Mouse (Mus musculus): Measurements from ENCODE around the gene Il1rl2. TPM values are rescaled to one million over a fixed set of nuclear protein-coding genes. Genes with fewer than 3 reads are reported as not detected.
A peak's percentile ranks its signal among the peaks of the same experiment; 100 is the strongest.

Gene Il1rl2
- polyA plus RNA-seq, 1 experiment, result 0.39 TPM

- Histone ChIP-seq H3K4me1 (ENCODE audit: control insufficient read depth, insufficient read depth, low read length) (no peaks in the 10 kb centered on the region), H3K4me3 (replicated peaks; ENCODE audit: insufficient read depth, low read depth, low read length) (no peak overlapping the region), H3K27me3 (ENCODE audit: control insufficient read depth, insufficient read depth, low read length) (no peaks in the 10 kb centered on the region), H3K27ac (ENCODE audit: insufficient read depth, low read length) (no peak overlapping the region)
- 55% methylated on average over 3 of the region's 3 CpGs for WGBS
- no peak for DNase-seq
- no peak for TF ChIP-seq POLR2A (IDR thresholded peaks at IDR 0.05; ENCODE audit: borderline replicate concordance, insufficient read depth, low read length)
- TF ChIP-seq CTCF (IDR thresholded peaks at IDR 0.05; ENCODE audit: borderline replicate concordance, insufficient read depth, low read depth, low read length), result no peak
These were observed 13.3 kb upstream of the Il1rl2 start for GRCm38 (mm10) chr1:40311123-40311522.

- no peak for DNase-seq
- 95% methylated on average over 2 of the region's 2 CpGs for WGBS
- no peak overlapping the region for H3K4me3 ChIP-seq (replicated peaks; ENCODE audit: insufficient read depth, low read depth, low read length)
- no peak overlapping the region for H3K27ac ChIP-seq (ENCODE audit: insufficient read depth, low read length)
- TF ChIP-seq CTCF (IDR thresholded peaks at IDR 0.05; ENCODE audit: borderline replicate concordance, insufficient read depth, low read depth, low read length) (no peak), POLR2A (IDR thresholded peaks at IDR 0.05; ENCODE audit: borderline replicate concordance, insufficient read depth, low read length) (no peak)
- H3K4me1 ChIP-seq (ENCODE audit: control insufficient read depth, insufficient read depth, low read length), result no peaks in the 10 kb centered on the region
- no peaks in the 10 kb centered on the region for H3K27me3 ChIP-seq (ENCODE audit: control insufficient read depth, insufficient read depth, low read length)
These were observed 12.8 kb upstream of the Il1rl2 start for GRCm38 (mm10) chr1:40311625-40312024.

DNA sequence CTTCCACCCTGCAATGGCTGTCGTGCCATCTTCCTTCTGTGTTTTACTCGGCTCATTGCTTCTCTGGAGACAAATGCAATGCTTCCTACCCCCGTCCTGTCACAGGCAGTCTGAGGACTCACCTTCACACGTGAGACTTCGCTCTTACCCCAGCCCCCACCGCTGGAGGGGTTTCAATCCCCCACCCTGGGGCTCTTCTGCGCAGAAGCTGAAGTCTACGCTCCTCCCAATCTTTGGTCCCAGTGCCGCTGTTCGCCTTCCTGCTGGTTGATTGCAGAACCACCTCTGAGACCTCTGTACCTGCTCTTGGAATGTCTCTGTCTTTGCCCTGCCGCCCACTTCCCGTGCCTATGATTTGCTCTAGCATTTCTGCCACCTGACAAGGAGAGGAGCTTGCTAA is 10.4 kb upstream of the Il1rl2 start:
- TF ChIP-seq POLR2A (IDR thresholded peaks at IDR 0.05; ENCODE audit: borderline replicate concordance, insufficient read depth, low read length) (no peak), CTCF (IDR thresholded peaks at IDR 0.05; ENCODE audit: borderline replicate concordance, insufficient read depth, low read depth, low read length) (no peak)
- no peak overlapping the region for H3K4me3 ChIP-seq (replicated peaks; ENCODE audit: insufficient read depth, low read depth, low read length)
- no peak overlapping the region for H3K27ac ChIP-seq (ENCODE audit: insufficient read depth, low read length)
- no peak for DNase-seq
- H3K4me1 ChIP-seq (ENCODE audit: control insufficient read depth, insufficient read depth, low read length), result no peaks in the 10 kb centered on the region
- WGBS, result 80% methylated on average over 12 of the region's 12 CpGs
- H3K27me3 ChIP-seq (ENCODE audit: control insufficient read depth, insufficient read depth, low read length), result no peaks in the 10 kb centered on the region

- Histone ChIP-seq H3K27ac (ENCODE audit: insufficient read depth, low read length) (no peak overlapping the region), H3K27me3 (ENCODE audit: control insufficient read depth, insufficient read depth, low read length) (no peaks in the 10 kb centered on the region), H3K4me3 (replicated peaks; ENCODE audit: insufficient read depth, low read depth, low read length) (no peak overlapping the region), H3K4me1 (ENCODE audit: control insufficient read depth, insufficient read depth, low read length) (no peaks in the 10 kb centered on the region)
- TF ChIP-seq POLR2A (IDR thresholded peaks at IDR 0.05; ENCODE audit: borderline replicate concordance, insufficient read depth, low read length) (no peak), CTCF (IDR thresholded peaks at IDR 0.05; ENCODE audit: borderline replicate concordance, insufficient read depth, low read depth, low read length) (no peak)
- 86% methylated on average over 8 of the region's 8 CpGs for WGBS
- DNase-seq, result no peak
These were observed 6.8 kb upstream of the Il1rl2 start for GRCm38 (mm10) chr1:40317657-40318056.

GRCm38 (mm10) chr1:40321824-40322223 is 2.6 kb upstream of the Il1rl2 start:
- H3K4me3 ChIP-seq (replicated peaks; ENCODE audit: insufficient read depth, low read depth, low read length), result no peak overlapping the region
- H3K27ac ChIP-seq (ENCODE audit: insufficient read depth, low read length), result no peak overlapping the region
- DNase-seq, result no peak
- TF ChIP-seq POLR2A (IDR thresholded peaks at IDR 0.05; ENCODE audit: borderline replicate concordance, insufficient read depth, low read length), result no peak
- TF ChIP-seq CTCF (IDR thresholded peaks at IDR 0.05; ENCODE audit: borderline replicate concordance, insufficient read depth, low read depth, low read length), result no peak
- no peaks in the 10 kb centered on the region; the same call in 1 of the 2 replicates for H3K4me1 ChIP-seq (ENCODE audit: control insufficient read depth, insufficient read depth, low read length)
- WGBS, result 87% methylated on average over 6 of the region's 6 CpGs
- peaks cover 1% of the 10 kb centered on the region; the same call in 1 of the 2 replicates for H3K27me3 ChIP-seq (ENCODE audit: control insufficient read depth, insufficient read depth, low read length)

DNA sequence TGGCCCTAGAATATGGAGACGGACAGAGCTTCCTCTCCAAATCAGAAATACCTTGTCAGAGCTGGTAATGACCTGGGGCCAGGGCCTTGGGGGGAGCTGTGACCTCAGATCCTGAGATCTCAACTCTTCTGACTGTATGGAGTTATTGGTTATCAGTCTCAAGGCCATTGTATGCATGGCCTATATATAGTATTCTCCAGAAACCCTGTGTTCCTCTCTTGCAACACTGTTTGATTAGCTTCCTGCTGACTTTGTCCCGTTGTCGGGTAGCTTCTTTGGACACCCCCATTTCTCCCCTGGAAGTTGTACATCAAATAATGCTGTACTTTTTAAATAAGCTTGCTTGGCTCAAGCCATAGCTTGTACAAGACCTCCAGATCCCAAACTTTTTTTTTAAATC is 1.9 kb upstream of the Il1rl2 start:
- DNase-seq, result no peak
- no peak overlapping the region for H3K4me3 ChIP-seq (replicated peaks; ENCODE audit: insufficient read depth, low read depth, low read length)
- 92% methylated on average over 3 of the region's 3 CpGs for WGBS
- H3K27ac ChIP-seq (ENCODE audit: insufficient read depth, low read length), result no peak overlapping the region
- TF ChIP-seq CTCF (IDR thresholded peaks at IDR 0.05; ENCODE audit: borderline replicate concordance, insufficient read depth, low read depth, low read length) (no peak), POLR2A (IDR thresholded peaks at IDR 0.05; ENCODE audit: borderline replicate concordance, insufficient read depth, low read length) (no peak)
- peaks cover 1% of the 10 kb centered on the region; the same call in 1 of the 2 replicates for H3K27me3 ChIP-seq (ENCODE audit: control insufficient read depth, insufficient read depth, low read length)
- no peaks in the 10 kb centered on the region; the same call in 1 of the 2 replicates for H3K4me1 ChIP-seq (ENCODE audit: control insufficient read depth, insufficient read depth, low read length)

DNA sequence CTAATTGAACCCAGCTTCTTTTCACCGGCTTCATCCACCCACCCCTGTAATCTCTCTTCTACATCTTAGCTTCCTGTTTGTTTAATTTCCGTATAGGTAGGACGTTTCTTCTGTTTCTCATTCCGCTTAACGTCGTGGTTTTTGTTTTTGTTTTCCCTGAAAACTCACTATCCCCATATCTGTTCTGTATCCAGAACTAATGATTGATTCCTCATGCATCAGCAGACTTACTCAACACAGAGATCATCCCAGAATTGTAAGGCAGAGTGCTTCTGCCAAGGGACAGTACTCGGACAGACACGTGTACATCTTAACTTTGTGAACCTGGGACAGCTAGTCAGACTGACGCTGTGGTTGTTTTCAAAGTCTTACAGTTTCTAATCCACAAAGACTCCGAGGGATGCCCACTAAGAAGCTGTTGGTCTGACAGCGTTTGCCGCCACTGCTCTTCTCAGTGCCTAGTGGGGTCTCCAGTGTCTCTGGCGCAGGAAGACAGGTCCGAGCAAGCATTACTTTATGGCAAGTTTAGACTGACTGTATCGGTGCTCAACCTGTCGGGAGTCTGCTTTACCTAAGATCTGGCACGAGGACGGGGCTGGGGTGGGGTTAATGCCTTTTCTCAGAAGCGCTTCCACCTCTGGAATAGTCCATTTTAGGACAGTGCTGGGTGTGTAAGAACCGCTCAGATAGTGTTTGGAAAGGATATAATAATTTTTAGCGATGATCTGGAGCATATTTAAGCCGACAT is 719 bp downstream of the Il1rl2 start:
- no peak for DNase-seq
- H3K4me1 ChIP-seq (ENCODE audit: control insufficient read depth, insufficient read depth, low read length), result no peaks in the 10 kb centered on the region; the same call in 1 of the 2 replicates
- no peak overlapping the region for H3K27ac ChIP-seq (ENCODE audit: insufficient read depth, low read length)
- H3K4me3 ChIP-seq (replicated peaks; ENCODE audit: insufficient read depth, low read depth, low read length), result peak overlapping the region; percentile 23
- H3K27me3 ChIP-seq (ENCODE audit: control insufficient read depth, insufficient read depth, low read length), result peaks cover 1% of the 10 kb centered on the region; the same call in 1 of the 2 replicates
- no peak for TF ChIP-seq POLR2A (IDR thresholded peaks at IDR 0.05; ENCODE audit: borderline replicate concordance, insufficient read depth, low read length)
- no peak for TF ChIP-seq CTCF (IDR thresholded peaks at IDR 0.05; ENCODE audit: borderline replicate concordance, insufficient read depth, low read depth, low read length)
- 11% methylated on average over 22 of the region's 22 CpGs for WGBS

- Histone ChIP-seq H3K4me3 (replicated peaks; ENCODE audit: insufficient read depth, low read depth, low read length) (no peak overlapping the region), H3K27me3 (ENCODE audit: control insufficient read depth, insufficient read depth, low read length) (peaks cover 1% of the 10 kb centered on the region; the same call in 1 of the 2 replicates), H3K27ac (ENCODE audit: insufficient read depth, low read length) (no peak overlapping the region), H3K4me1 (ENCODE audit: control insufficient read depth, insufficient read depth, low read length) (no peaks in the 10 kb centered on the region; the same call in 1 of the 2 replicates)
- TF ChIP-seq POLR2A (IDR thresholded peaks at IDR 0.05; ENCODE audit: borderline replicate concordance, insufficient read depth, low read length) (no peak), CTCF (IDR thresholded peaks at IDR 0.05; ENCODE audit: borderline replicate concordance, insufficient read depth, low read depth, low read length) (no peak)
- 3% methylated on average over 29 of the region's 29 CpGs for WGBS
- DNase-seq, result no peak
These were observed 1.4 kb downstream of the Il1rl2 start for GRCm38 (mm10) chr1:40325711-40326327.

Data from cerebellum, adult 2 months (tissue).